Mouse (Mus musculus) forebrain, postnatal 0 days (tissue): Measurements from ENCODE around the gene Cdhr3. TPM values are rescaled to one million over a fixed set of nuclear protein-coding genes. Genes with fewer than 3 reads are reported as not detected.

Experiments used
- ATAC-seq: fragments of 200-750 bp; cut with Nextera tagmentation; 2 replicates; pipeline ENCODE4 v1.8.0; 2017; ENCODE audit warnings: mild to moderate bottlenecking, moderate library complexity
- DNase-seq: peaks from one replicate; pipeline ENCODE4 v3.0.0-alpha.2; 2015
- H3K27ac ChIP-seq: fragments of 300-500 bp; sonication (generic); 2 replicates; pipeline ENCODE4 v1.5.1; 2014; ENCODE audit warnings: low read depth, mild to moderate bottlenecking, antibody characterized with exemption, low read length, moderate library complexity, mixed read lengths
- H3K27me3 ChIP-seq: fragments of 300-500 bp; sonication (generic); 2 replicates; pipeline ENCODE4 v1.6.1; 2014; ENCODE audit warnings: mild to moderate bottlenecking, low read length, mixed read lengths; ENCODE audit not compliant: insufficient read depth
- H3K36me3 ChIP-seq: fragments of 300-500 bp; sonication (generic); 2 replicates; pipeline ENCODE4 v1.6.1; 2014; ENCODE audit warnings: mild to moderate bottlenecking, moderate library complexity; ENCODE audit not compliant: insufficient read depth
- H3K4me1 ChIP-seq: fragments of 300-500 bp; sonication (generic); 2 replicates; pipeline ENCODE4 v1.6.1; 2014; ENCODE audit warnings: antibody characterized with exemption; ENCODE audit not compliant: insufficient read depth
- H3K4me2 ChIP-seq: fragments of 300-500 bp; sonication (generic); 2 replicates; pipeline ENCODE4 v1.6.1; 2014; ENCODE audit warnings: low read depth, mild to moderate bottlenecking, moderate library complexity
- H3K4me3 ChIP-seq: fragments of 300-500 bp; sonication (generic); 2 replicates; pipeline ENCODE4 v1.5.1; 2014; ENCODE audit warnings: low read depth, low read length, mixed read lengths
- H3K9ac ChIP-seq: fragments of 300-500 bp; sonication (generic); 2 replicates; pipeline ENCODE4 v1.6.1; 2014; ENCODE audit warnings: mild to moderate bottlenecking
- H3K9me3 ChIP-seq: fragments of 300-500 bp; sonication (generic); 2 replicates; pipeline ENCODE4 v1.6.1; 2016; ENCODE audit warnings: low read length
- CTCF ChIP-seq: sonication (generic); IDR thresholded peaks from 2 replicates; pipeline ENCODE4 v1.5.1; 2016; ENCODE audit warnings: antibody characterized with exemption, control low read depth, low read depth
- WGBS: fragments of 180-500 bp; shearing (Covaris S2); extraction: QIAGEN DNeasy Blood & Tissue Kit; methylation state at CpG from one replicate; pipeline ENCODE4 v1.1.7; 2014; 5-methylcytosine and 5-hydroxymethylcytosine counted together
- polyA plus RNA-seq: library from polyadenylated mRNA; unstranded; fragments of >200 nt; fragmentation: Nextera tagmentation; extraction: Ambion mirVana; gene quantifications from 2 replicates; pipeline ENCODE4 v1.2.1, GENCODE M21; 2015
- total RNA-seq: library from RNA; depleted of rRNA; stranded (reverse); fragments of >200 nt; gene quantifications from 2 replicates; pipeline ENCODE4 v1.2.3, GENCODE M21; 2014

Cdhr3 gene
- total and polyA plus RNA-seq, 2 experiments from 2014 or later, result 0.81 to 0.85 TPM

GRCm38 (mm10) chr12:33030066-33030465 is 62.6 kb downstream of the Cdhr3 start:
- Histone ChIP-seq H3K4me3 (no peak overlapping the region), H3K27me3 (no peaks in the 10 kb centered on the region), H3K27ac (no peak overlapping the region; the same call in 1 of the 2 replicates), H3K4me1 (peaks cover 12% of the 10 kb centered on the region; the same call in 1 of the 2 replicates), H3K9me3 (no peaks in the 10 kb centered on the region), H3K4me2 (no peak overlapping the region), H3K9ac (no peak overlapping the region), H3K36me3 (no peaks in the 10 kb centered on the region)
- no peak for TF ChIP-seq CTCF
- 53% methylated on average over 13 of the region's 13 CpGs for WGBS
- no peak for DNase-seq
- ATAC-seq, result peak; percentile 21; the same call in 1 of the 2 replicates

GRCm38 (mm10) chr12:33028708-33029107 is 64.0 kb downstream of the Cdhr3 start:
- H3K27me3 ChIP-seq, result no peaks in the 10 kb centered on the region
- H3K9me3 ChIP-seq, result no peaks in the 10 kb centered on the region
- ATAC-seq, result no peak
- WGBS, result 63% methylated on average over 13 of the region's 13 CpGs
- H3K9ac ChIP-seq, result no peak overlapping the region
- H3K36me3 ChIP-seq, result no peaks in the 10 kb centered on the region
- H3K4me1 ChIP-seq, result peaks cover 7% of the 10 kb centered on the region; the same call in 1 of the 2 replicates
- TF ChIP-seq CTCF, result no peak
- no peak for DNase-seq
- no peak overlapping the region for H3K27ac ChIP-seq
- H3K4me3 ChIP-seq, result no peak overlapping the region
- H3K4me2 ChIP-seq, result no peak overlapping the region

GRCm38 (mm10) chr12:33028109-33028691 is 64.5 kb downstream of the Cdhr3 start:
- no peak for DNase-seq
- H3K27me3 ChIP-seq, result no peaks in the 10 kb centered on the region
- H3K4me2 ChIP-seq, result no peak overlapping the region
- TF ChIP-seq CTCF, result peak; percentile 53
- no peak overlapping the region for H3K9ac ChIP-seq
- H3K27ac ChIP-seq, result no peak overlapping the region
- H3K4me1 ChIP-seq, result peaks cover 7% of the 10 kb centered on the region; the same call in 1 of the 2 replicates
- 54% methylated on average over 10 of the region's 10 CpGs for WGBS
- H3K4me3 ChIP-seq, result no peak overlapping the region
- ATAC-seq, result no peak
- H3K9me3 ChIP-seq, result no peaks in the 10 kb centered on the region
- no peaks in the 10 kb centered on the region for H3K36me3 ChIP-seq

GRCm38 (mm10) chr12:33027093-33027492 is 65.6 kb downstream of the Cdhr3 start:
- Histone ChIP-seq H3K4me3 (no peak overlapping the region), H3K9ac (peak overlapping the region; percentile 35; the same call in 1 of the 2 replicates), H3K4me1 (peaks cover 7% of the 10 kb centered on the region; the same call in 1 of the 2 replicates), H3K27ac (no peak overlapping the region), H3K27me3 (no peaks in the 10 kb centered on the region), H3K4me2 (no peak overlapping the region), H3K36me3 (no peaks in the 10 kb centered on the region), H3K9me3 (no peaks in the 10 kb centered on the region)
- TF ChIP-seq CTCF, result peak; percentile 98
- ATAC-seq, result peak; percentile 83
- WGBS, result 2% methylated on average over 10 of the region's 10 CpGs
- DNase-seq, result peak; percentile 91

- H3K36me3 ChIP-seq, result no peaks in the 10 kb centered on the region
- H3K4me1 ChIP-seq, result peaks cover under 1% of the 10 kb centered on the region; the same call in 1 of the 2 replicates
- DNase-seq (no peak), ATAC-seq (no peak)
- H3K27ac ChIP-seq, result no peak overlapping the region
- no peaks in the 10 kb centered on the region for H3K9me3 ChIP-seq
- no peak for TF ChIP-seq CTCF
- 69% methylated on average over 6 of the region's 6 CpGs for WGBS
- no peak overlapping the region for H3K9ac ChIP-seq
- H3K27me3 ChIP-seq, result no peaks in the 10 kb centered on the region
- H3K4me2 ChIP-seq, result no peak overlapping the region
- H3K4me3 ChIP-seq, result no peak overlapping the region
These were observed 68.2 kb downstream of the Cdhr3 start for GRCm38 (mm10) chr12:33024524-33024923.

- Histone ChIP-seq H3K4me3 (no peak overlapping the region), H3K4me1 (no peaks in the 10 kb centered on the region), H3K9ac (no peak overlapping the region), H3K27me3 (no peaks in the 10 kb centered on the region), H3K9me3 (no peaks in the 10 kb centered on the region), H3K36me3 (no peaks in the 10 kb centered on the region), H3K4me2 (no peak overlapping the region), H3K27ac (no peak overlapping the region)
- no peak for TF ChIP-seq CTCF
- no peak for ATAC-seq
- 95% methylated on average over 4 of the region's 4 CpGs for WGBS
- DNase-seq, result no peak
These were observed 70.9 kb downstream of the Cdhr3 start for GRCm38 (mm10) chr12:33021751-33022150.

- WGBS, result 85% methylated on average over 9 of the region's 9 CpGs
- Histone ChIP-seq H3K27me3 (no peaks in the 10 kb centered on the region), H3K36me3 (no peaks in the 10 kb centered on the region), H3K9ac (no peak overlapping the region), H3K4me2 (no peak overlapping the region), H3K4me3 (no peak overlapping the region), H3K9me3 (no peaks in the 10 kb centered on the region), H3K4me1 (no peaks in the 10 kb centered on the region), H3K27ac (no peak overlapping the region)
- DNase-seq, result no peak
- no peak for ATAC-seq
- TF ChIP-seq CTCF, result no peak
These were observed 71.5 kb downstream of the Cdhr3 start for GRCm38 (mm10) chr12:33021140-33021539.
